Mouse (Mus musculus): ENCODE results near the gene Tpcn1.
A peak's percentile ranks its signal among the peaks of the same experiment; 100 is the strongest.

The Tpcn1 gene

GRCm38 (mm10) chr5:120562956-120563913 is 25.2 kb downstream of the Tpcn1 start:
- peak; percentile 45 for DNase-seq (ENCODE audit: extremely low read depth, insufficient read length, low spot score)

GRCm38 (mm10) chr5:120560616-120561311 is 27.7 kb downstream of the Tpcn1 start:
- peak; percentile 94 for DNase-seq (ENCODE audit: extremely low read depth, insufficient read length, low spot score)

GRCm38 (mm10) chr5:120560129-120560615 is 28.3 kb downstream of the Tpcn1 start:
- no peak for DNase-seq (ENCODE audit: extremely low read depth, insufficient read length, low spot score)

GRCm38 (mm10) chr5:120558762-120559161 is 29.7 kb downstream of the Tpcn1 start:
- DNase-seq (ENCODE audit: extremely low read depth, insufficient read length, low spot score) = no peak

GRCm38 (mm10) chr5:120558041-120558440 is 30.4 kb downstream of the Tpcn1 start:
- DNase-seq (ENCODE audit: extremely low read depth, insufficient read length, low spot score) = no peak

GRCm38 (mm10) chr5:120555871-120556270 is 32.6 kb downstream of the Tpcn1 start:
- DNase-seq (ENCODE audit: extremely low read depth, insufficient read length, low spot score) = no peak

GRCm38 (mm10) chr5:120550673-120551072 is 37.8 kb downstream of the Tpcn1 start:
- no peak for DNase-seq (ENCODE audit: extremely low read depth, insufficient read length, low spot score)

GRCm38 (mm10) chr5:120550137-120550536 is 38.3 kb downstream of the Tpcn1 start:
- DNase-seq (ENCODE audit: extremely low read depth, insufficient read length, low spot score) = no peak

GRCm38 (mm10) chr5:120548236-120548850 is 40.1 kb downstream of the Tpcn1 start:
- no peak for DNase-seq (ENCODE audit: extremely low read depth, insufficient read length, low spot score)

- no peak for DNase-seq (ENCODE audit: extremely low read depth, insufficient read length, low spot score)
Observed at GRCm38 (mm10) chr5:120536632-120537031, 51.8 kb downstream of the Tpcn1 start.

- no peak for DNase-seq (ENCODE audit: extremely low read depth, insufficient read length, low spot score)
Observed at GRCm38 (mm10) chr5:120536046-120536445, 52.4 kb downstream of the Tpcn1 start.

- DNase-seq (ENCODE audit: extremely low read depth, insufficient read length, low spot score) = no peak
Observed at GRCm38 (mm10) chr5:120534686-120535075, 53.8 kb downstream of the Tpcn1 start.

GRCm38 (mm10) chr5:120534071-120534685 is 54.3 kb downstream of the Tpcn1 start:
- DNase-seq (ENCODE audit: extremely low read depth, insufficient read length, low spot score) = no peak

- no peak for DNase-seq (ENCODE audit: extremely low read depth, insufficient read length, low spot score)
Observed at GRCm38 (mm10) chr5:120531631-120532030, 56.8 kb downstream of the Tpcn1 start.

GRCm38 (mm10) chr5:120527296-120527964 is 61.0 kb downstream of the Tpcn1 start:
- DNase-seq (ENCODE audit: extremely low read depth, insufficient read length, low spot score) = no peak

- no peak for DNase-seq (ENCODE audit: extremely low read depth, insufficient read length, low spot score)
Observed at GRCm38 (mm10) chr5:120526311-120526710, 62.2 kb downstream of the Tpcn1 start.

GRCm38 (mm10) chr5:120525737-120526136 is 62.7 kb downstream of the Tpcn1 start:
- no peak for DNase-seq (ENCODE audit: extremely low read depth, insufficient read length, low spot score)

- no peak for DNase-seq (ENCODE audit: extremely low read depth, insufficient read length, low spot score)
Observed at GRCm38 (mm10) chr5:120524736-120525135, 63.7 kb downstream of the Tpcn1 start.

GRCm38 (mm10) chr5:120522649-120523048 is 65.8 kb downstream of the Tpcn1 start:
- no peak for DNase-seq (ENCODE audit: extremely low read depth, insufficient read length, low spot score)

- peak; percentile 74 for DNase-seq (ENCODE audit: extremely low read depth, insufficient read length, low spot score)
Observed at GRCm38 (mm10) chr5:120517552-120517951, 70.9 kb downstream of the Tpcn1 start.
